Mouse (Mus musculus): ENCODE data around the gene Odf2. TPM values are rescaled to one million over a fixed set of nuclear protein-coding genes. Genes with fewer than 3 reads are reported as not detected.
A peak's percentile ranks its signal among the peaks of the same experiment; 100 is the strongest.

Gene Odf2
- polyA plus RNA-seq, 1 experiment: 257 TPM

DNA sequence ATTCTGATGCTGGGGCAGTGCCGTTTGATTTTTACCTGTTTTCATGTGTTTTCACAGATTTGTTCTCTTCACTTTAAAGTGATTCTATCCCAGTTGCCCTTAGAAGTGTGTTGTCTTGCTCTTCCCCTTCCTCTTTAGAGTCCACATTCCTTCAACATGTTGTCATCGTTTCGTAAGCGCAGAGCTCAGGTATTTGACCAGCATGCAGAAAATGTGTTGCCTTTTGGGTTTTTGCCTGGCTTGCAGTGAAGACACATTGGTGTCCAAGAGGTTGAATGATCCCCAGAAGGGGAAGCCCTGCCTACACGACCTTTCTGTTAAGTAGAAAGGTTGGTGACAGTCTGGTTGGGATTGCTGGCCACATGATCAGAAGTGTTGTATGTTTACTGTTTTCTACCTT, 79.6 kb downstream of the Odf2 start:
- H3K9me3 ChIP-seq (replicated peaks; ENCODE audit: control insufficient read depth, insufficient read depth, low read length, poor library complexity, severe bottlenecking): no peaks in the 10 kb centered on the region
- no peak overlapping the region for H3K9ac ChIP-seq (ENCODE audit: low read depth, poor library complexity, severe bottlenecking)
- TF ChIP-seq EP300 (IDR thresholded peaks at IDR 0.05; ENCODE audit: insufficient read depth, low read depth, low read length) (no peak), POLR2A (IDR thresholded peaks at IDR 0.05; ENCODE audit: insufficient read depth, low read length) (no peak), CTCF (IDR thresholded peaks at IDR 0.05; ENCODE audit: low read depth, low read length) (no peak)
- peaks cover 1% of the 10 kb centered on the region for H3K4me1 ChIP-seq (ENCODE audit: control insufficient read depth, insufficient read depth, low read length)
- no peak overlapping the region for H3K4me3 ChIP-seq (ENCODE audit: low read depth, low read length)
- no peak overlapping the region for H3K27ac ChIP-seq (ENCODE audit: insufficient read depth, low read length)
- peaks cover 5% of the 10 kb centered on the region; the same call in 1 of the 2 replicates for H3K36me3 ChIP-seq (ENCODE audit: control insufficient read depth, insufficient read depth, low read length, poor library complexity, severe bottlenecking)
- no peaks in the 10 kb centered on the region for H3K27me3 ChIP-seq (ENCODE audit: control insufficient read depth, insufficient read depth, low read length, poor library complexity, severe bottlenecking)

DNA sequence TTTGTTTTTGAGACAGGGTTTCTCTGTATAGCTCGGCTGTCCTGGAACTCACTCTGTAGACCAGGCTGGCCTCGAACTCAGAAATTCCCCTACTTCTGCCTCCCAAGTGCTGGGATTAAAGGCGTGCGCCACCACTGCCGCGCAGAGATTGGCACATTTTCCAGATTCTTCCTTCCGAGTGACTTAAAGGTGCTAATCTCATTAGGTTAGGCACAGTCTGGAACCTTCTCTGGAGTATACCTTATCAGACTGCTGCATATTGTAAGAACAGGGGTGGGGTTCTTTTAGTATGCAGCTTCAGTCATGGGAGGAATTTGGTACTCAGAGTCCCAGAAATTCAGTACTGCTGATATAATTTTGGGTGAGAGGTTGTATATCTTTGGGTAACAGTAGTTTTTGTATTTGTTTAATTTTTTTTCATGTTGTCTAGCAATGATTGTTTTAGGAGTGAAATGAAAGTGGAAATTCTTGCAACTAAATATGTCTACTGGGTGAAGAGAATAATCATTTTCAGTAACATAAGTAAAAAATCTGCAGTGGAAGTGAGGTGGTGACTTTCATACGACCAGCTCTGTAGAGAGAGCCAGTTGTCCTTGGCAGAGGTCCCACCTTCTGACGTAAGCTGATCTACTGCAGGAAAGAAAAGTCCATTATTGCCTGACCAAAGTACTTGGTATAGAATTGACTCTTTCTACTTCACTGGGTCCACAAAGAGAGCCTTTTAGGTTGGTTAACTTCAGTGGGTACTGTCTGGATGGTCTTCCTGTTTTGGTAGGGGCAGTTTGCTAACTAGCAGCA, 83.0 kb downstream of the Odf2 start:
- no peaks in the 10 kb centered on the region for H3K9me3 ChIP-seq (replicated peaks; ENCODE audit: control insufficient read depth, insufficient read depth, low read length, poor library complexity, severe bottlenecking)
- H3K4me3 ChIP-seq (ENCODE audit: low read depth, low read length): no peak overlapping the region
- no peak overlapping the region for H3K9ac ChIP-seq (ENCODE audit: low read depth, poor library complexity, severe bottlenecking)
- H3K4me1 ChIP-seq (ENCODE audit: control insufficient read depth, insufficient read depth, low read length): peaks cover 2% of the 10 kb centered on the region
- H3K27ac ChIP-seq (ENCODE audit: insufficient read depth, low read length): no peak overlapping the region
- TF ChIP-seq CTCF (IDR thresholded peaks at IDR 0.05; ENCODE audit: low read depth, low read length): no peak
- TF ChIP-seq EP300 (IDR thresholded peaks at IDR 0.05; ENCODE audit: insufficient read depth, low read depth, low read length): no peak
- no peak for TF ChIP-seq POLR2A (IDR thresholded peaks at IDR 0.05; ENCODE audit: insufficient read depth, low read length)
- peaks cover 14% of the 10 kb centered on the region for H3K36me3 ChIP-seq (ENCODE audit: control insufficient read depth, insufficient read depth, low read length, poor library complexity, severe bottlenecking)
- no peaks in the 10 kb centered on the region for H3K27me3 ChIP-seq (ENCODE audit: control insufficient read depth, insufficient read depth, low read length, poor library complexity, severe bottlenecking)

DNA sequence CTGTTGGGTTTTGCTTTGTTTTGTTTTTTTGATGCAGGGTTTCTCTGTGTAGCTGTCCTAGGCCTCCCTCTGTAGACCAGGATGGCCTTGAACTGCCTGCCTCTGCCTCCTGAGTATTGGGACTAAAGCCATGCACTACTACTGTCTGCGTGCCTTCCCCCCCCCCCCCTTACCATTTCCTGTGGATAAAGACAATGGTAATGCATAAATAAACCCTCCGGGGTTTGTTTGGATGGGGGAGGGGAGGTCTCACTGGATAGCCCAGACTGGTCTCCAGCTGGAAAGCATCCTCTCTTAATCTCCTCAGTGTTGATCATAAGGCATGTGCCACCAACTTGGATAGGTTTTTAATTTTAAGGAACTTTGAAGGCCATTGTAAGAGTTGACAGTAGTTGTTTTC, 84.5 kb downstream of the Odf2 start:
- Histone ChIP-seq H3K4me3 (ENCODE audit: low read depth, low read length) (no peak overlapping the region), H3K9me3 (replicated peaks; ENCODE audit: control insufficient read depth, insufficient read depth, low read length, poor library complexity, severe bottlenecking) (no peaks in the 10 kb centered on the region), H3K27me3 (ENCODE audit: control insufficient read depth, insufficient read depth, low read length, poor library complexity, severe bottlenecking) (no peaks in the 10 kb centered on the region), H3K36me3 (ENCODE audit: control insufficient read depth, insufficient read depth, low read length, poor library complexity, severe bottlenecking) (peaks cover 17% of the 10 kb centered on the region), H3K27ac (ENCODE audit: insufficient read depth, low read length) (peak overlapping the region; percentile 36; the same call in 1 of the 2 replicates), H3K9ac (ENCODE audit: low read depth, poor library complexity, severe bottlenecking) (no peak overlapping the region), H3K4me1 (ENCODE audit: control insufficient read depth, insufficient read depth, low read length) (peaks cover 2% of the 10 kb centered on the region)
- TF ChIP-seq EP300 (IDR thresholded peaks at IDR 0.05; ENCODE audit: insufficient read depth, low read depth, low read length): no peak
- no peak for TF ChIP-seq POLR2A (IDR thresholded peaks at IDR 0.05; ENCODE audit: insufficient read depth, low read length)
- no peak for TF ChIP-seq CTCF (IDR thresholded peaks at IDR 0.05; ENCODE audit: low read depth, low read length)

DNA sequence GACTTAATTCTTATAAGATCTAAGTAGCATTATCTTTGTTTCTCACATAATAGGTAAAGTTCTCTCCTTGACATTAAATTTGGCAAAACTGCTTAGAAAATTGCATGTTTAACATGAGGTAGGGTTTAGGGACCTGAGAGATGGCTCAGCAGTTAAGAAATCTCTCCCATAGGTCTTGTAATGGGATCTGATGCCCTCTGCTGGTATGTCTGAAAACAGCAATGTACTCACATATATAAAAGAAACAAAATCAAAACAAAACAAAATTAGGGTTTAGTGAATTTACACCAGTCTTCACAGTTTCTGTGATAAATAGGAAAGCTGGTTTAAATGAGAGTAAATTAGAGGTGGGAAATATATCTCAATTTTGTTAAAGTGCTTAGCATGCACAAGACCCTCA, 88.3 kb downstream of the Odf2 start:
- Histone ChIP-seq H3K27me3 (ENCODE audit: control insufficient read depth, insufficient read depth, low read length, poor library complexity, severe bottlenecking) (no peaks in the 10 kb centered on the region), H3K27ac (ENCODE audit: insufficient read depth, low read length) (no peak overlapping the region), H3K9ac (ENCODE audit: low read depth, poor library complexity, severe bottlenecking) (no peak overlapping the region), H3K4me1 (ENCODE audit: control insufficient read depth, insufficient read depth, low read length) (peaks cover 2% of the 10 kb centered on the region), H3K36me3 (ENCODE audit: control insufficient read depth, insufficient read depth, low read length, poor library complexity, severe bottlenecking) (peaks cover 28% of the 10 kb centered on the region), H3K9me3 (replicated peaks; ENCODE audit: control insufficient read depth, insufficient read depth, low read length, poor library complexity, severe bottlenecking) (no peaks in the 10 kb centered on the region), H3K4me3 (ENCODE audit: low read depth, low read length) (no peak overlapping the region)
- TF ChIP-seq POLR2A (IDR thresholded peaks at IDR 0.05; ENCODE audit: insufficient read depth, low read length): no peak
- no peak for TF ChIP-seq CTCF (IDR thresholded peaks at IDR 0.05; ENCODE audit: low read depth, low read length)
- TF ChIP-seq EP300 (IDR thresholded peaks at IDR 0.05; ENCODE audit: insufficient read depth, low read depth, low read length): no peak

DNA sequence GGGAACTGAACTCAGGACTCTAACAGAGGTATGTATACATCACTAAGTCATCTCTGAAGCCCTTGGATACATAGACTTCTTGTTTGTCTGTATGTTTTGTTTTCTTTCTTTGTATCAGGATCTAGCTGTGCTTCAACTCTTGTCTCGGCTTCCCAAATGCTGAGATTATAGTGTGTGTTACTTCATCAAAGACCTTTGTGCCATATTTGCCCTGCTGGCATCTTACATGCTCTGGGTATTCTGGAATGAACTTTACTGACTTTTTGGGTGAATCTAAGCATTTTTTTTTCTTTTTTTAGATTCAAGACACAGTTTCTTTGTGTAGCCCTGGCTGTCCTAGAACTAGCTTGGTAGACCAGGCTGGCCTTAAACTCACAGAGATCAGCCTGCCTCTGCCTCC, 91.6 kb downstream of the Odf2 start:
- no peak overlapping the region for H3K4me3 ChIP-seq (ENCODE audit: low read depth, low read length)
- H3K9ac ChIP-seq (ENCODE audit: low read depth, poor library complexity, severe bottlenecking): no peak overlapping the region
- TF ChIP-seq POLR2A (IDR thresholded peaks at IDR 0.05; ENCODE audit: insufficient read depth, low read length) (no peak), EP300 (IDR thresholded peaks at IDR 0.05; ENCODE audit: insufficient read depth, low read depth, low read length) (no peak), CTCF (IDR thresholded peaks at IDR 0.05; ENCODE audit: low read depth, low read length) (no peak)
- H3K9me3 ChIP-seq (replicated peaks; ENCODE audit: control insufficient read depth, insufficient read depth, low read length, poor library complexity, severe bottlenecking): no peaks in the 10 kb centered on the region
- H3K27me3 ChIP-seq (ENCODE audit: control insufficient read depth, insufficient read depth, low read length, poor library complexity, severe bottlenecking): no peaks in the 10 kb centered on the region
- no peaks in the 10 kb centered on the region for H3K4me1 ChIP-seq (ENCODE audit: control insufficient read depth, insufficient read depth, low read length)
- peaks cover 54% of the 10 kb centered on the region for H3K36me3 ChIP-seq (ENCODE audit: control insufficient read depth, insufficient read depth, low read length, poor library complexity, severe bottlenecking)
- no peak overlapping the region for H3K27ac ChIP-seq (ENCODE audit: insufficient read depth, low read length)

Other genes starting within 250 kb of the Odf2 start
- gene Gm13420, start 137.5 kb upstream of the Odf2 start, polyA plus RNA-seq (2011; ENCODE audit: insufficient read depth, insufficient read length, low read depth, missing spikeins): 0.75 TPM in 1 of 2 replicates, not detected in the other
- gene Gm13547, start 129.9 kb upstream of the Odf2 start, polyA plus RNA-seq (2011; ENCODE audit: insufficient read depth, insufficient read length, low read depth, missing spikeins): not detected in 2 replicates
- 8.5 and 21.5 TPM in 2 replicates for gene Coq4, start 101.7 kb upstream of the Odf2 start, polyA plus RNA-seq (2011; ENCODE audit: insufficient read depth, insufficient read length, low read depth, missing spikeins)
- 52.4 and 54.9 TPM in 2 replicates for gene Trub2, start 100.7 kb upstream of the Odf2 start, polyA plus RNA-seq (2011; ENCODE audit: insufficient read depth, insufficient read length, low read depth, missing spikeins)
- gene Slc27a4, start 86.6 kb upstream of the Odf2 start, polyA plus RNA-seq (2011; ENCODE audit: insufficient read depth, insufficient read length, low read depth, missing spikeins): 8.7 TPM in 2 replicates
- 31.0 and 32.8 TPM in 2 replicates for gene Urm1, start 69.1 kb upstream of the Odf2 start, polyA plus RNA-seq (2011; ENCODE audit: insufficient read depth, insufficient read length, low read depth, missing spikeins)
- gene Cercam, start 20.1 kb upstream of the Odf2 start, polyA plus RNA-seq (2011; ENCODE audit: insufficient read depth, insufficient read length, low read depth, missing spikeins): 24.6 and 25.9 TPM in 2 replicates
- 56.4 and 59.7 TPM in 2 replicates for gene Gle1, start 46.2 kb downstream of the Odf2 start, polyA plus RNA-seq (2011; ENCODE audit: insufficient read depth, insufficient read length, low read depth, missing spikeins)
- gene Sptan1, start 76.3 kb downstream of the Odf2 start, polyA plus RNA-seq (2011; ENCODE audit: insufficient read depth, insufficient read length, low read depth, missing spikeins): 200 and 235 TPM in 2 replicates
- gene Wdr34, start 159.7 kb downstream of the Odf2 start, polyA plus RNA-seq (2011; ENCODE audit: insufficient read depth, insufficient read length, low read depth, missing spikeins): 20.6 and 22.2 TPM in 2 replicates
- 1,058 and 1,233 TPM in 2 replicates for gene Set, start 168.2 kb downstream of the Odf2 start, polyA plus RNA-seq (2011; ENCODE audit: insufficient read depth, insufficient read length, low read depth, missing spikeins)
- gene Pkn3, start 188.5 kb downstream of the Odf2 start, polyA plus RNA-seq (2011; ENCODE audit: insufficient read depth, insufficient read length, low read depth, missing spikeins): 15.2 and 17.2 TPM in 2 replicates
- 39.0 and 41.2 TPM in 2 replicates for gene Zdhhc12, start 204.4 kb downstream of the Odf2 start, polyA plus RNA-seq (2011; ENCODE audit: insufficient read depth, insufficient read length, low read depth, missing spikeins)
- 33.8 and 35.1 TPM in 2 replicates for gene Zer1, start 235.4 kb downstream of the Odf2 start, polyA plus RNA-seq (2011; ENCODE audit: insufficient read depth, insufficient read length, low read depth, missing spikeins)
- gene Tbc1d13, start 244.5 kb downstream of the Odf2 start, polyA plus RNA-seq (2011; ENCODE audit: insufficient read depth, insufficient read length, low read depth, missing spikeins): 171 and 173 TPM in 2 replicates

All from ES-Bruce4 (cell line).